Mouse (Mus musculus) left cerebral cortex, postnatal 14 days (tissue): ENCODE results near the gene Btaf1. TPM values are rescaled to one million over a fixed set of nuclear protein-coding genes. Genes with fewer than 3 reads are reported as not detected.

Source experiments
- DNase-seq, 2 experiments: peaks; one replicate each; pipeline ENCODE4 v3.0.0; 2021 to 2022; ENCODE audit warnings: low spot score in 2 of 2, mixed read lengths in 1 of 2
- intact Hi-C: fragments of 180-260 bp; cut with DNase I; formaldehyde crosslinking; loops from one replicate; pipeline ENCODE4 v1.15.1; 2025
- long read RNA-seq, 2 experiments: library from polyadenylated mRNA; stranded (forward); transcript quantifications; one replicate each; pipeline ENCODE4 v2.0.0; 2021
- total RNA-seq, 2 experiments: library from RNA; stranded (reverse); gene quantifications; 2 replicates each; pipeline ENCODE4 v1.2.3; 2021

Btaf1 gene
- 10 to 100 TPM; 24.6 to 27.0 TPM for total RNA-seq
- long read RNA-seq, experiment 1, full-length matches to known transcripts = 2 of 8 reads
- long read RNA-seq, experiment 1, partial matches to known transcripts = 3 of 8 reads
- long read RNA-seq, experiment 1, other reads (novel, unspliced or antisense) = 3 of 8 reads
- long read RNA-seq, experiment 2, full-length matches to known transcripts = 1 of 4 reads
- long read RNA-seq, experiment 2, partial matches to known transcripts = 3 of 4 reads
- long read RNA-seq, experiment 2, other reads (novel, unspliced or antisense) = 0 of 4 reads

DNA sequence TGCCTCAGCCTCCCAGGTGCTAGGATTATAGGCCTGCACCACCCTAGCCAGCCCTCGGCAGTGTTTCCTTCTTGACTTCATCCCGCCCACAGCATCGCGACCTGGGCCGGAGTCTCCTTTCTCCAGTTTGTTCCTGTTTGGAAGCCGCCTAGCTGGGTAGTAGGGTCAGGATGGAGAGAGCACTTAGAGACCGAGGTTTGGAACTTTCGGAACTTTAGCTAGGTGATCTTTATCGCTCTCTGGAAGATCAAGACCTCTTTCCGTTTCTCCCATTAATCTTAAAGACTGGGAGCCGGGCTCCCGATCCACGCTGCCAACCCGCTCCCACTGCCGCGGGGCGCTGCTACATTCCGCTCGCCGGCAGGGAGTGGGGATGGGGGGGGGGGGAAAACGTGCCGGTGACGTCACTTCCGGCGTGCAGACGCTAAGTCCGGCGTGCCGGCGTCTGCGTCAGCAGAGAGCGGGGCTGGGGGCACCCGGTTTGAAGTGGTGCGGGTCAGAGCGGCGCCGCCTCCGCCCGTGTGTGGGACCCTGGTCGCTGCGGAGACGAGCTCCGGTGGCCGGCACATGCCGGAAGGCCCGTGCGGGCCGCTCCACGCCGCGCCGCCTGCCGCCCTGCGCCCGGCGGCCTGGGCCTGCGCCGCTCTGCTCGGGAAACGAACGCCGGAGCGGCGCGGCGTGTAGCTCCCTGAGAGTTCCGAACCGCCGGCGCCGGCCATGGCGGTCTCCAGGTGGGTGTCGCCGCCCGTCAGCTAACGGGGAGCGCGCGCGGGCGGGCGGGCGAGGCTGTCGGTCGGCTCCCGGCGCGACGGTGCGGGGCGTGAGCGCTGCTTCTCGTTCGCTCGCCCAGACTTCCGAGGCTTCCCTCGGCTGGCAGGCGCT, at the start of gene Btaf1:
TSS of gene Btaf1 (plus strand) at position 409 of the 882 bp plus-strand sequence.
- intact Hi-C loops = loop anchor here (5.0 kb wide), 1 partner anchor 94 kb away; the partner anchor contains the start of gene Tnks2
- DNase-seq = peak; percentile 82 to 88

DNA sequence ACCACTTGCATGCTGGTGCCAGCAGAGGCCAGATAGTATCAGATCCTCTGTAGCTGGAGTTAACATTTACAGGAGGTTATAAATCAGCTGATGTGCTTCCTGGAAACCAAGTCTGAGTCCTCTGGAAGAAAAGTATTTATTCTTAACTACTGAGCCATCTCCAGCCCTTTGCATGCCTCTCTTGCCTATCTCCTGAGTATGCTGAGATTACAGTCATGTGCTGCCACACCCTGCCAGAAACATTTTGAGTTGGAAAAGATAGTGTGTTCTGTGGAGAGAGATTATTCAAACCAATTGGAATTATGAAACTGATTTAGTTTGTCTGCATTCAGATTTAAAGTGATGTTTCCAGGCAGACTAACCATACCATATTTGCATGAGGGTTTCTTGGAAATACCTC, 48.5 kb upstream of the Btaf1 start:
- no peak for DNase-seq
- intact Hi-C loops = loop anchor here (10.0 kb wide), 1 partner anchor 117 kb away; no protein-coding TSS in a partner anchor

- intact Hi-C loops = loop anchor here (10.0 kb wide), 1 partner anchor 116 kb away; no protein-coding TSS in a partner anchor
- DNase-seq = no peak
Observed at GRCm38 (mm10) chr19:36878743-36879495, 47.0 kb upstream of the Btaf1 start.

GRCm38 (mm10) chr19:36883119-36883518, 42.8 kb upstream of the Btaf1 start:
- intact Hi-C loops = no loop called here
- DNase-seq = peak; percentile 38 to 65

- DNase-seq = no peak
- intact Hi-C loops = loop anchor here (2.0 kb wide), 1 partner anchor 34 kb away; no protein-coding TSS in a partner anchor
Observed at GRCm38 (mm10) chr19:36886316-36886715, 39.6 kb upstream of the Btaf1 start.

GRCm38 (mm10) chr19:36887706-36888105, 38.2 kb upstream of the Btaf1 start:
- DNase-seq = no peak
- intact Hi-C loops = loop anchor here (2.0 kb wide), 1 partner anchor 33 kb away; no protein-coding TSS in a partner anchor

DNA sequence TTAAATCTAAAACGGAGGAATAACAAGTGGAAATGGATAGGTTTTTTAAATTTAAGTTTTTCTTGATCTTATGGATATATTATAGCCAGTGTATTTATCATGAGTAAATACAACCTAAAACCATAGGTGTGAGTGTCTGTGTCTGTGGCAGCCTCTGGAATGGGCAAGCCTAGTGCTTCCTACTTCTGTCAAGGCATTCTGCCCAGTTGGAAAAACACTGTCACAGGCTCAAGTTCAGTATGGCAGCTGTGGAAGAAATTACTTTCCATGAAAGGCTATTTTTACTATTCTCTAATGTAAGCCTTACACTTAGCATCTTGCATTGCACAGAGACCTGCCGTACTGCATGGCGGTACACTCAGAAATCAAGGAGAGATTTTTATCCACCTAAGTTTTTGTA, 34.1 kb upstream of the Btaf1 start:
- intact Hi-C loops = no loop called here
- no peak for DNase-seq

DNA sequence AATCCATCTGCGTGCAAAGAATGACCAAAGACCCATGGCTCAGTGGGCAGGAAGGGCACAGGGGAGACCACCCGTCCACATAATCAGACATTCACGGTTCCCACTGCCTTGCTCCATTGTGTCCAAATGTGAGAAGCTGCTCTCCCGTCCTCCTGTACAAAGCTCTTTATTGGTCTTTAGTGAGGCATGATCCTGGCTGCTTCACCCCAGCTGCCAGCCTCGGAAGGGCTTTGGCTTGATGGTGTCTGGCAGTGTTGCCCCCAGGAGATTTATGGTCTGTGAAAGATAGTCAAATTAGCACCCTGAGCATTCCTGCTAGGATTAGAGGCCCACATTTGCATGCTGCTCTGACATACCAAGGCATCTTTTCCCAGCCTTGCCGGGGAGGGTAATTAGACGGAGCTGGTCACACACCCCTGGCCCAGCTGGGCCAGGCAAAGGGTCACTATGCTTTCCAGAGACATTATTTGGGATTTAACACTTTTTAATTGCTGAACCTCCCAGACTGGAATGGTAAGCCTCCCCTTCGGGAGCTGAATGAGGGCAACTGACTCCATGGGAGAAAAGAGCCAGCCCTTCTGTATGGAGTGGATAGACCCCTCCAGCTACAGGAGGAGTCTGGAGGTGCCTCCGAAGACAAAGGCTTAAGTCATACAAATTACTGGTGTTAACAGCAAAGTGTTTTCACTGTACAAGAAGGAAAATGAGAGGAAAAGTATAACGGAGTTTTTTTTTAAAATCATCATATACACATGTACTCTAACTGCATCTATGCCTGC, 28.9 kb upstream of the Btaf1 start:
- no peak for DNase-seq
- intact Hi-C loops = no loop called here

DNA sequence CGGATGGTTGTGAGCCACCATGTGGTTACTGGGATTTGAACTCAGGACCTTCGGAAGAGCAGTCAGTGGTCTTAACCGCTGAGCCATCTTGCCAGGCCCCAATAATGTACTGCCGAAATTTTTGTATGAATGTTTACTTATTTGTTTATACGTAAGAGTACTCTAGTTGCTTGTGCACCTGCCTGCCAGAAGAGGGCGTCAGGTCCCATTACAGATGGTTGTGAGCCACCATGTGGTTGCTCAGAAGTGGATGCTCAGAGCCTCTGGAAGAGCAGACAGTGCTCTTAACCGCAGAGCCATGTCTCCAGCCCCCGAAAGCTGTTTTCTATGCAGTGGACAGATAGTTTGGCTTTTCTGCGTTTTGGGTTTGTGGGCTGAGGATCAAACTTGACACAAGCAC, 28.1 kb upstream of the Btaf1 start:
- intact Hi-C loops = no loop called here
- DNase-seq = peak in 1 of 2 experiments; percentile 37

DNA sequence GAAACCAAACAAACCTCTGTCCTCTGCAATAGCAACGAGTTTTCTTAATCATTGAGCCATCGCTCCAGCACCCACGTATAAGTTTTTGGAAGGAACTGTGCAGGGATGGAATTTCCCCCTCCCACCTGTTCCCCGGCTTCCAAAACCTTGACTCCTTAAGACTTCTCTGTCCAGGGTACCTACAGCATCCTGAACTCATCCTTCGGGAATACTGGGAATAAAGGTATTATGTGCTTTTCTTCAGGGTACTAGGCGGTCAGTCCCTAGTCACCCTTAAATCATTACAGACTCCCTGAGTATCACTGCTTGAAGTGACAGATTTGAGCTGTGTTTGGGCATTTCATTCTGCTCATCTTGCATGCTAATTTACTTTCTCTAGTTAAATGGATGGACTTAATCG, 22.5 kb upstream of the Btaf1 start:
- intact Hi-C loops = no loop called here
- DNase-seq = no peak

DNA sequence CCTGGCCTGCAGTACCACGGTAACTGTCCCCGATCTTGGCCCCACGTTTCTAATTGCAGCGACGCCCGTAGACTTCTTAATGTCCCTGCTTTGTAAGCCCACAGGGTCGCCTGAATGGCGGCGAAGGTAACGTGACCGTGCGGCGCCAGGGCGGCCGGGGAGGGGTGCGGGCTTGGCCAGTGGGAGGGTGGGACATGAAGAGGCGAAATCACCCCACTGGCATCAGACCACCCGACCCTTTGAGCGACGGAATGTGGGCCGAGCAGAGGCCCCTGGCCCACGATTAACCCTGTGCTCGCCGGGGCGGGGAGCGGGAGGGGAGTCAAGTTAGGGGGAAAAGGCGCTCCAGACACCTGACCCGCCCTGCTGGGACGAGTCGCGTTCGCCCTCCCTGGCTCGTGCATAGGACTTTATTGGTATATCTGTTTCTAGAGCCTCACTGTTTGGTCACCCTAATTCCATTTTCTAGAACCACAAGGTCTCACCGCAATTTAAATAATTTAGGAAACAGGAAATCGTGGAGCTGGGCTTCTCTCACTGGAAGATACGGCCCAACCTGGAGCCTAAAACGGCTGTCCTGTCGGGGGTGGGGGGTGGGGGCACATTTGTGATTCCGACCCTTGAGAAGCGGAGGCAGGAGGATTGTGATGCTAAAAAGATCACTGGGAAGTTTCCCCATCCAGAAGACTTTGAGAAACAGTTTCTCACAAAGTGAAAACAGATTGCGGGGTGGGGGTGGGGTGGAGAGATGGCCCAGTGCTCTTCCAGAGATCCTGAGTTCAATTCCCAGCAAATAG, 21.5 kb upstream of the Btaf1 start:
- peak; percentile 33 to 50 for DNase-seq
- intact Hi-C loops = no loop called here

DNA sequence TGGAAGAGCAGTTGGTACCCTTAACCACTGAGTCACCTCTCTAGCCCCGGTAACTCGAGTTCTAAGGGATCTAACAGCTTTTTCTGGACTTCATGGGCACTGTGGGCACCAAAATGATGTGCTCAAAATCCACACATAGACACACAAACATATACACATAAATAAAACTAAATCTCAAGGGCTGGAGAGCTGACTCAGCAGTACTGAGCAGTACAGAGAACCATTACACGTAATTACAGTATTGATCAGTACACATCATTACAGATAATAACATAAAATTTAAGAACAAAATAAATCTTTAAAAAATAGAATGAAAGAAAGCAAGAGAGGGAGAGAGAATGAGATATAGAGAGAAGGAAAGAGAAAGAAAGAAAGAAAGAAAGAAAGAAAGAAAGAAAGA, 16.7 kb upstream of the Btaf1 start:
- intact Hi-C loops = no loop called here

DNA sequence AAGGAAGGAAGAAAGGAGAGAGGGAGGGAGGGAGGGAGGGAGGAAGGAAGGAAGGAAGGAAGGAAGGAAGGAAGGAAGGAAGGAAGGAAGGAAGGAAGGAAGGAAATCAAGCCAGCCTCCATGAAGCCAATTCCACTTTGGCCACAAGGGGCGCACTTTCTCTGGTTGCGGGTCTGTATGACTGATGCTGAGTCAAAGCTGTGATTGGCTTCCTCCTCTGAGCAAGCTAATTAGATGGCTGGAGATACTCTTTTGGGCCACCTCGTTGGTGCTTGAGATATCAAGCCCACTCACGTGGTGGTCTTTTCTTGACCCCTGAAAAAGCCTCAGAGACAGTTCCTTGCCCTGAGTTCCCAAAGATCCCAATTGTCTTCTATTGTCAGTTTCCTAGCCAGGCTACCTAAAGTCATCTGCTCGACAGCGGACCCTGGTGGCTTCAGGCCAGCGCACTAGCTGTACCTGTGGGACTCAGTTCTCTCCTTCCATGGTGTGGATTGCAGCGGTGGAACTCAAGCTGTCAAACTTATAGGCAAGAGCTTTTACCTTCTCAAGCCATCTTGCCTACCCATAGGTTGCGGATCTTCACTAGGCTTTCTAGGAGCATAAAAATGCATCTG, 16.1 kb upstream of the Btaf1 start:
- peak; percentile 48 to 59 for DNase-seq
- intact Hi-C loops = no loop called here

More for the DNA sequence above, 16.7 kb upstream of the Btaf1 start:
- DNase-seq = no peak

GRCm38 (mm10) chr19:36910424-36911045, 15.3 kb upstream of the Btaf1 start:
- peak; percentile 66 to 87 for DNase-seq
- intact Hi-C loops = no loop called here

GRCm38 (mm10) chr19:36913064-36913463, 12.8 kb upstream of the Btaf1 start:
- intact Hi-C loops = no loop called here
- no peak for DNase-seq

GRCm38 (mm10) chr19:36916206-36916605, 9.7 kb upstream of the Btaf1 start:
- intact Hi-C loops = no loop called here
- DNase-seq = no peak

- intact Hi-C loops = no loop called here
- no peak for DNase-seq
Observed at GRCm38 (mm10) chr19:36916876-36917389, 8.9 kb upstream of the Btaf1 start.
